Mouse (Mus musculus) left cerebral cortex, postnatal 4 days (tissue): ENCODE results near the gene Padi6. TPM values are rescaled to one million over a fixed set of nuclear protein-coding genes. Genes with fewer than 3 reads are reported as not detected.

Source experiments
- DNase-seq: peaks from one replicate; pipeline ENCODE4 v3.0.0-alpha.2; 2022
- intact Hi-C: fragments of 180-260 bp; cut with DNase I; formaldehyde crosslinking; loops from one replicate; pipeline ENCODE4 v1.15.1; 2025
- total RNA-seq, 2 experiments: library from RNA; stranded (reverse); gene quantifications; 2 replicates each; pipeline ENCODE4 v1.2.3; 2021

Gene Padi6
- total RNA-seq, 2 experiments from 2014 or later, result 0.42 to 1.4 TPM

GRCm38 (mm10) chr4:140753366-140753765 is 10.9 kb upstream of the Padi6 start:
- intact Hi-C loops, result no loop called here
- no peak for DNase-seq

GRCm38 (mm10) chr4:140750328-140750727 is 7.9 kb upstream of the Padi6 start:
- intact Hi-C loops, result no loop called here
- DNase-seq, result no peak

GRCm38 (mm10) chr4:140747978-140748377 is 5.5 kb upstream of the Padi6 start:
- intact Hi-C loops, result no loop called here
- no peak for DNase-seq

- intact Hi-C loops, result no loop called here
- DNase-seq, result peak; percentile 70
Observed at GRCm38 (mm10) chr4:140744654-140745053, 2.2 kb upstream of the Padi6 start.

- DNase-seq, result no peak
- intact Hi-C loops, result no loop called here
Observed at GRCm38 (mm10) chr4:140743086-140743485, 643 bp upstream of the Padi6 start.

GRCm38 (mm10) chr4:140741401-140741800 is 1.0 kb downstream of the Padi6 start:
- DNase-seq, result no peak

GRCm38 (mm10) chr4:140740655-140741054 is 1.8 kb downstream of the Padi6 start:
- DNase-seq, result no peak
- intact Hi-C loops, result no loop called here

More at GRCm38 (mm10) chr4:140741401-140741800, 1.0 kb downstream of the Padi6 start:
- intact Hi-C loops, result no loop called here

- intact Hi-C loops, result no loop called here
- no peak for DNase-seq
Observed at GRCm38 (mm10) chr4:140732871-140733270, 9.6 kb downstream of the Padi6 start.

- no peak for DNase-seq
- intact Hi-C loops, result no loop called here
Observed at GRCm38 (mm10) chr4:140731654-140732053, 10.8 kb downstream of the Padi6 start.

- intact Hi-C loops, result no loop called here
Observed at GRCm38 (mm10) chr4:140726907-140727306, 15.5 kb downstream of the Padi6 start.

GRCm38 (mm10) chr4:140724739-140725138 is 17.7 kb downstream of the Padi6 start:
- intact Hi-C loops, result loop anchor here (5.0 kb wide), 2 partner anchors 178 to 233 kb away; no protein-coding TSS in a partner anchor
- no peak for DNase-seq

More at GRCm38 (mm10) chr4:140726907-140727306, 15.5 kb downstream of the Padi6 start:
- DNase-seq, result no peak

- DNase-seq, result peak; percentile 54
- intact Hi-C loops, result loop anchor here (5.0 kb wide), 2 partner anchors 178 to 234 kb away; no protein-coding TSS in a partner anchor
Observed at GRCm38 (mm10) chr4:140723801-140724200, 18.6 kb downstream of the Padi6 start.

- no peak for DNase-seq
- intact Hi-C loops, result loop anchor here (5.0 kb wide), 2 partner anchors 179 to 234 kb away; no protein-coding TSS in a partner anchor
Observed at GRCm38 (mm10) chr4:140723192-140723591, 19.3 kb downstream of the Padi6 start.

- peak; percentile 45 for DNase-seq
- intact Hi-C loops, result loop anchor here (5.0 kb wide), 2 partner anchors 180 to 235 kb away; no protein-coding TSS in a partner anchor
Observed at GRCm38 (mm10) chr4:140722710-140723109, 19.7 kb downstream of the Padi6 start.

- no peak for DNase-seq
- intact Hi-C loops, result loop anchor here (5.0 kb wide), 2 partner anchors 180 to 235 kb away; no protein-coding TSS in a partner anchor
Observed at GRCm38 (mm10) chr4:140721968-140722490, 20.4 kb downstream of the Padi6 start.

GRCm38 (mm10) chr4:140720091-140720490 is 22.4 kb downstream of the Padi6 start:
- intact Hi-C loops, result loop anchor here (5.0 kb wide), 2 partner anchors 182 to 237 kb away; no protein-coding TSS in a partner anchor
- no peak for DNase-seq

GRCm38 (mm10) chr4:140718436-140718835 is 24.0 kb downstream of the Padi6 start:
- intact Hi-C loops, result no loop called here
- DNase-seq, result no peak

GRCm38 (mm10) chr4:140716994-140717393 is 25.4 kb downstream of the Padi6 start:
- intact Hi-C loops, result no loop called here
- no peak for DNase-seq

- intact Hi-C loops, result no loop called here
- DNase-seq, result no peak
Observed at GRCm38 (mm10) chr4:140714586-140714985, 27.9 kb downstream of the Padi6 start.

GRCm38 (mm10) chr4:140713480-140714365 is 28.7 kb downstream of the Padi6 start:
- intact Hi-C loops, result no loop called here
- DNase-seq, result peak; percentile 95

- peak; percentile 50 for DNase-seq
- intact Hi-C loops, result no loop called here
Observed at GRCm38 (mm10) chr4:140711360-140711759, 31.1 kb downstream of the Padi6 start.

GRCm38 (mm10) chr4:140710781-140711180 is 31.7 kb downstream of the Padi6 start:
- no peak for DNase-seq
- intact Hi-C loops, result no loop called here
